Mouse (Mus musculus): ENCODE measurements around the gene Bcas1. TPM values are rescaled to one million over a fixed set of nuclear protein-coding genes. Genes with fewer than 3 reads are reported as not detected.

Bcas1 gene
- polyA plus RNA-seq, 1 experiment, result 0.02 TPM

GRCm38 (mm10) chr2:170341179-170341578, 86.5 kb downstream of the Bcas1 start:
- no peaks in the 10 kb centered on the region for H3K79me2 ChIP-seq (ENCODE audit: control insufficient read depth, insufficient read depth)
- H3K36me3 ChIP-seq (ENCODE audit: control insufficient read depth, insufficient read depth), result no peaks in the 10 kb centered on the region
- H3ac ChIP-seq (ENCODE audit: control insufficient read depth, insufficient read length), result no peak overlapping the region
- no peaks in the 10 kb centered on the region for H3K27me3 ChIP-seq (ENCODE audit: control insufficient read depth, insufficient read depth, insufficient read length)
- no peak overlapping the region for H3K4me2 ChIP-seq (ENCODE audit: low read depth)
- TF ChIP-seq USF1 (IDR thresholded peaks at IDR 0.05; ENCODE audit: low read depth), result no peak
- TF ChIP-seq POLR2AphosphoS2 (IDR thresholded peaks at IDR 0.05; ENCODE audit: insufficient read length, low read depth), result no peak
- TF ChIP-seq TCF12 (IDR thresholded peaks at IDR 0.05; ENCODE audit: insufficient read depth, poor library complexity, severe bottlenecking), result no peak
- TF ChIP-seq POLR2A (IDR thresholded peaks at IDR 0.05; ENCODE audit: insufficient read length, low read depth), result no peak
- no peak overlapping the region for H3K4me3 ChIP-seq

- Histone ChIP-seq H3K4me3 (no peak overlapping the region), H3ac (ENCODE audit: control insufficient read depth, insufficient read length) (no peak overlapping the region)
- TF ChIP-seq MYOG (IDR thresholded peaks at IDR 0.05; ENCODE audit: control insufficient read depth in 1 of 3, insufficient read depth in 1 of 3, insufficient read length in 2 of 3, low read depth in 2 of 3) (peak in 2 of 3 experiments; percentile 85 to 87), E2F4 (IDR thresholded peaks at IDR 0.05; ENCODE audit: insufficient read depth) (no peak), CEBPB (IDR thresholded peaks at IDR 0.05; ENCODE audit: insufficient read depth, poor library complexity, severe bottlenecking) (no peak), POLR2A (IDR thresholded peaks at IDR 0.05; ENCODE audit: insufficient read length, low read depth) (no peak), TCF12 (IDR thresholded peaks at IDR 0.05; ENCODE audit: insufficient read depth, poor library complexity, severe bottlenecking) (peak; percentile 31), MAX (IDR thresholded peaks at IDR 0.05; ENCODE audit: low read depth) (no peak), SRF (IDR thresholded peaks at IDR 0.05; ENCODE audit: control insufficient read depth, insufficient read length, low read depth) (no peak), TCF3 (IDR thresholded peaks at IDR 0.05; ENCODE audit: insufficient read length, low read depth) (peak; percentile 85), POLR2AphosphoS2 (IDR thresholded peaks at IDR 0.05; ENCODE audit: insufficient read length, low read depth) (no peak), MYOD1 (IDR thresholded peaks at IDR 0.05; ENCODE audit: control insufficient read depth in 1 of 3, insufficient read length in 2 of 3, low read depth in 2 of 3) (peak; percentile 54 to 93 (median 87)), USF1 (IDR thresholded peaks at IDR 0.05; ENCODE audit: low read depth) (no peak), REST (IDR thresholded peaks at IDR 0.05; ENCODE audit: insufficient read depth, insufficient read length) (no peak)
These were observed 91.3 kb downstream of the Bcas1 start for GRCm38 (mm10) chr2:170336266-170336760.

GRCm38 (mm10) chr2:170335168-170335567, 92.5 kb downstream of the Bcas1 start:
- Histone ChIP-seq H3ac (ENCODE audit: control insufficient read depth, insufficient read length) (no peak overlapping the region), H3K4me2 (ENCODE audit: low read depth) (no peak overlapping the region), H3K27me3 (ENCODE audit: control insufficient read depth, insufficient read depth, insufficient read length) (no peaks in the 10 kb centered on the region), H3K79me2 (ENCODE audit: control insufficient read depth, insufficient read depth) (no peaks in the 10 kb centered on the region), H3K36me3 (ENCODE audit: control insufficient read depth, insufficient read depth) (no peaks in the 10 kb centered on the region), H3K4me3 (no peak overlapping the region)
- TF ChIP-seq SRF (IDR thresholded peaks at IDR 0.05; ENCODE audit: control insufficient read depth, insufficient read length, low read depth), result no peak
- no peak for TF ChIP-seq REST (IDR thresholded peaks at IDR 0.05; ENCODE audit: insufficient read depth, insufficient read length)
- no peak for TF ChIP-seq E2F4 (IDR thresholded peaks at IDR 0.05; ENCODE audit: insufficient read depth)
- no peak for TF ChIP-seq TCF3 (IDR thresholded peaks at IDR 0.05; ENCODE audit: insufficient read length, low read depth)
- TF ChIP-seq MYOD1 (IDR thresholded peaks at IDR 0.05; ENCODE audit: control insufficient read depth in 1 of 3, insufficient read length in 2 of 3, low read depth in 2 of 3), result no peak
- TF ChIP-seq POLR2AphosphoS2 (IDR thresholded peaks at IDR 0.05; ENCODE audit: insufficient read length, low read depth), result no peak
- TF ChIP-seq CEBPB (IDR thresholded peaks at IDR 0.05; ENCODE audit: insufficient read depth, poor library complexity, severe bottlenecking), result no peak
- TF ChIP-seq MYOG (IDR thresholded peaks at IDR 0.05; ENCODE audit: control insufficient read depth in 1 of 3, insufficient read depth in 1 of 3, insufficient read length in 2 of 3, low read depth in 2 of 3), result no peak
- no peak for TF ChIP-seq MAX (IDR thresholded peaks at IDR 0.05; ENCODE audit: low read depth)
- TF ChIP-seq TCF12 (IDR thresholded peaks at IDR 0.05; ENCODE audit: insufficient read depth, poor library complexity, severe bottlenecking), result no peak
- no peak for TF ChIP-seq USF1 (IDR thresholded peaks at IDR 0.05; ENCODE audit: low read depth)
- no peak for TF ChIP-seq POLR2A (IDR thresholded peaks at IDR 0.05; ENCODE audit: insufficient read length, low read depth)

More at GRCm38 (mm10) chr2:170336266-170336760, 91.3 kb downstream of the Bcas1 start:
- Histone ChIP-seq H3K36me3 (ENCODE audit: control insufficient read depth, insufficient read depth) (no peaks in the 10 kb centered on the region), H3K4me2 (ENCODE audit: low read depth) (peak overlapping the region; percentile 14), H3K79me2 (ENCODE audit: control insufficient read depth, insufficient read depth) (no peaks in the 10 kb centered on the region), H3K27me3 (ENCODE audit: control insufficient read depth, insufficient read depth, insufficient read length) (no peaks in the 10 kb centered on the region)

- no peak overlapping the region for H3ac ChIP-seq (ENCODE audit: control insufficient read depth, insufficient read length)
- H3K27me3 ChIP-seq (ENCODE audit: control insufficient read depth, insufficient read depth, insufficient read length), result no peaks in the 10 kb centered on the region
- H3K4me2 ChIP-seq (ENCODE audit: low read depth), result no peak overlapping the region
- no peak overlapping the region for H3K4me3 ChIP-seq
- no peaks in the 10 kb centered on the region for H3K79me2 ChIP-seq (ENCODE audit: control insufficient read depth, insufficient read depth)
- H3K36me3 ChIP-seq (ENCODE audit: control insufficient read depth, insufficient read depth), result no peaks in the 10 kb centered on the region
- no peak for TF ChIP-seq TCF3 (IDR thresholded peaks at IDR 0.05; ENCODE audit: insufficient read length, low read depth)
- TF ChIP-seq REST (IDR thresholded peaks at IDR 0.05; ENCODE audit: insufficient read depth, insufficient read length), result no peak
- TF ChIP-seq MYOG (IDR thresholded peaks at IDR 0.05; ENCODE audit: control insufficient read depth in 1 of 3, insufficient read depth in 1 of 3, insufficient read length in 2 of 3, low read depth in 2 of 3), result no peak
- TF ChIP-seq SRF (IDR thresholded peaks at IDR 0.05; ENCODE audit: control insufficient read depth, insufficient read length, low read depth), result no peak
- no peak for TF ChIP-seq E2F4 (IDR thresholded peaks at IDR 0.05; ENCODE audit: insufficient read depth)
- no peak for TF ChIP-seq TCF12 (IDR thresholded peaks at IDR 0.05; ENCODE audit: insufficient read depth, poor library complexity, severe bottlenecking)
- no peak for TF ChIP-seq USF1 (IDR thresholded peaks at IDR 0.05; ENCODE audit: low read depth)
- no peak for TF ChIP-seq CEBPB (IDR thresholded peaks at IDR 0.05; ENCODE audit: insufficient read depth, poor library complexity, severe bottlenecking)
- TF ChIP-seq MYOD1 (IDR thresholded peaks at IDR 0.05; ENCODE audit: control insufficient read depth in 1 of 3, insufficient read length in 2 of 3, low read depth in 2 of 3), result no peak
These were observed 95.8 kb downstream of the Bcas1 start for GRCm38 (mm10) chr2:170331870-170332269.

- H3K4me2 ChIP-seq (ENCODE audit: low read depth), result no peak overlapping the region
- H3ac ChIP-seq (ENCODE audit: control insufficient read depth, insufficient read length), result no peak overlapping the region
- no peak overlapping the region for H3K4me3 ChIP-seq
- no peak for TF ChIP-seq MYOG (IDR thresholded peaks at IDR 0.05; ENCODE audit: control insufficient read depth in 1 of 3, insufficient read depth in 1 of 3, insufficient read length in 2 of 3, low read depth in 2 of 3)
- no peak for TF ChIP-seq TCF3 (IDR thresholded peaks at IDR 0.05; ENCODE audit: insufficient read length, low read depth)
- TF ChIP-seq REST (IDR thresholded peaks at IDR 0.05; ENCODE audit: insufficient read depth, insufficient read length), result no peak
- no peak for TF ChIP-seq POLR2AphosphoS2 (IDR thresholded peaks at IDR 0.05; ENCODE audit: insufficient read length, low read depth)
- no peak for TF ChIP-seq TCF12 (IDR thresholded peaks at IDR 0.05; ENCODE audit: insufficient read depth, poor library complexity, severe bottlenecking)
- no peak for TF ChIP-seq CEBPB (IDR thresholded peaks at IDR 0.05; ENCODE audit: insufficient read depth, poor library complexity, severe bottlenecking)
- no peak for TF ChIP-seq MAX (IDR thresholded peaks at IDR 0.05; ENCODE audit: low read depth)
- TF ChIP-seq POLR2A (IDR thresholded peaks at IDR 0.05; ENCODE audit: insufficient read length, low read depth), result no peak
- TF ChIP-seq E2F4 (IDR thresholded peaks at IDR 0.05; ENCODE audit: insufficient read depth), result no peak
- TF ChIP-seq SRF (IDR thresholded peaks at IDR 0.05; ENCODE audit: control insufficient read depth, insufficient read length, low read depth), result no peak
- no peak for TF ChIP-seq MYOD1 (IDR thresholded peaks at IDR 0.05; ENCODE audit: control insufficient read depth in 1 of 3, insufficient read length in 2 of 3, low read depth in 2 of 3)
- TF ChIP-seq USF1 (IDR thresholded peaks at IDR 0.05; ENCODE audit: low read depth), result no peak
- no peaks in the 10 kb centered on the region for H3K36me3 ChIP-seq (ENCODE audit: control insufficient read depth, insufficient read depth)
- H3K27me3 ChIP-seq (ENCODE audit: control insufficient read depth, insufficient read depth, insufficient read length), result no peaks in the 10 kb centered on the region
- no peaks in the 10 kb centered on the region for H3K79me2 ChIP-seq (ENCODE audit: control insufficient read depth, insufficient read depth)
These were observed 97.2 kb downstream of the Bcas1 start for GRCm38 (mm10) chr2:170330466-170330865.

Measured in myocyte (in vitro differentiated cells).